Mouse (Mus musculus) hindbrain, embryonic 12.5 days (tissue): Measurements from ENCODE around the gene Gm7138. TPM values are rescaled to one million over a fixed set of nuclear protein-coding genes. Genes with fewer than 3 reads are reported as not detected.
"Not testable (repeated sequence)": the region's sequence is repeated elsewhere in the genome, so short reads cannot be mapped to it uniquely, and the experiment has no call there.

Experiments used
- ATAC-seq: fragments of 200-750 bp; cut with Nextera tagmentation; 2 replicates; pipeline ENCODE4 v1.8.0; 2017; ENCODE audit warnings: moderate TSS enrichment; ENCODE audit not compliant: low FRiP score
- H3K27ac ChIP-seq: fragments of 300-500 bp; sonication (generic); 2 replicates; pipeline ENCODE4 v1.5.1; 2016; ENCODE audit warnings: mild to moderate bottlenecking
- H3K27me3 ChIP-seq: fragments of 300-500 bp; sonication (generic); 2 replicates; pipeline ENCODE4 v1.6.1; 2016; ENCODE audit warnings: mild to moderate bottlenecking
- H3K36me3 ChIP-seq: fragments of 300-500 bp; sonication (generic); 2 replicates; pipeline ENCODE4 v1.6.1; 2016; ENCODE audit warnings: mild to moderate bottlenecking
- H3K4me1 ChIP-seq: fragments of 300-500 bp; sonication (generic); 2 replicates; pipeline ENCODE4 v1.6.1; 2016
- H3K4me2 ChIP-seq: fragments of 300-500 bp; sonication (generic); replicated peaks from 2 replicates; pipeline ENCODE4 v1.6.1; 2016; ENCODE audit warnings: mild to moderate bottlenecking
- H3K4me3 ChIP-seq: fragments of 300-500 bp; sonication (generic); 2 replicates; pipeline ENCODE4 v1.5.1; 2016; ENCODE audit warnings: mild to moderate bottlenecking
- H3K9ac ChIP-seq: fragments of 300-500 bp; sonication (generic); 2 replicates; pipeline ENCODE4 v1.6.1; 2016; ENCODE audit warnings: mild to moderate bottlenecking, moderate library complexity
- H3K9me3 ChIP-seq: fragments of 300-500 bp; sonication (generic); replicated peaks from 2 replicates; pipeline ENCODE4 v1.6.1; 2016; ENCODE audit warnings: mild to moderate bottlenecking
- WGBS: fragments of 180-500 bp; shearing (Covaris S2); methylation state at CpG from one replicate; pipeline ENCODE4 v1.1.7; 2016; 5-methylcytosine and 5-hydroxymethylcytosine counted together
- polyA plus RNA-seq: library from polyadenylated mRNA; unstranded; fragments of >200 nt; fragmentation: Nextera tagmentation; extraction: Ambion mirVana; gene quantifications from 2 replicates; pipeline ENCODE4 v1.2.1, GENCODE M21; 2016

Gene Gm7138
- not detected in 2 replicates for polyA plus RNA-seq

GRCm38 (mm10) chr10:77776844-77777243 is at the start of gene Gm7138:
TSS of gene Gm7138 (minus strand) at chr10:77776944.
- H3K27me3 ChIP-seq, ATAC-seq, H3K36me3 ChIP-seq, H3K27ac ChIP-seq, H3K9ac ChIP-seq, H3K4me2 ChIP-seq, H3K4me3 ChIP-seq, H3K4me1 ChIP-seq, H3K9me3 ChIP-seq: not testable (repeated sequence)
- 20% methylated on average over 1 of the region's 1 CpGs for WGBS

GRCm38 (mm10) chr10:77819203-77819602 is 42.5 kb upstream of the Gm7138 start:
- Histone ChIP-seq H3K4me2 (no peak overlapping the region), H3K9me3 (no peaks in the 10 kb centered on the region), H3K4me1 (no peaks in the 10 kb centered on the region), H3K27ac (no peak overlapping the region), H3K36me3 (no peaks in the 10 kb centered on the region), H3K27me3 (no peaks in the 10 kb centered on the region; the same call in 1 of the 2 replicates), H3K9ac (no peak overlapping the region), H3K4me3 (no peak overlapping the region)
- no peak for ATAC-seq
- 52% methylated on average over 4 of the region's 4 CpGs for WGBS

- Histone ChIP-seq H3K9me3 (no peaks in the 10 kb centered on the region), H3K36me3 (no peaks in the 10 kb centered on the region), H3K4me3 (no peak overlapping the region), H3K27me3 (no peaks in the 10 kb centered on the region; the same call in 1 of the 2 replicates), H3K4me1 (no peaks in the 10 kb centered on the region), H3K9ac (no peak overlapping the region), H3K27ac (no peak overlapping the region), H3K4me2 (no peak overlapping the region)
- 0 out of 2 replicates have a peak, but pooled peaks have one; percentile 35 for ATAC-seq
- WGBS = 96% methylated on average over 4 of the region's 4 CpGs
These were observed 41.8 kb upstream of the Gm7138 start for GRCm38 (mm10) chr10:77818523-77818922.

GRCm38 (mm10) chr10:77815514-77815913 is 38.8 kb upstream of the Gm7138 start:
- Histone ChIP-seq H3K9ac (no peak overlapping the region), H3K27ac (no peak overlapping the region)
- 40% methylated on average over 5 of the region's 5 CpGs for WGBS

GRCm38 (mm10) chr10:77814382-77814781 is 37.6 kb upstream of the Gm7138 start, which contains the start of gene Gm2696:
TSS of gene Gm2696 (plus strand) at chr10:77814682.
- H3K27ac ChIP-seq = no peak within 1 kb of the TSS

More at GRCm38 (mm10) chr10:77815514-77815913, 38.8 kb upstream of the Gm7138 start:
- H3K4me2 ChIP-seq = no peak overlapping the region
- no peak overlapping the region for H3K4me3 ChIP-seq
- no peaks in the 10 kb centered on the region for H3K4me1 ChIP-seq
- ATAC-seq = no peak
- no peaks in the 10 kb centered on the region for H3K9me3 ChIP-seq
- H3K27me3 ChIP-seq = no peaks in the 10 kb centered on the region; the same call in 1 of the 2 replicates
- no peaks in the 10 kb centered on the region for H3K36me3 ChIP-seq

GRCm38 (mm10) chr10:77811743-77812142 is 35.0 kb upstream of the Gm7138 start, which contains the start of gene Gm9507:
TSS of gene Gm9507 (minus strand) at chr10:77811843.
- no peaks in the 10 kb centered on the region for H3K4me1 ChIP-seq

More at GRCm38 (mm10) chr10:77814382-77814781, 37.6 kb upstream of the Gm7138 start, which contains the start of gene Gm2696:
- ATAC-seq = no peak
- Histone ChIP-seq H3K27me3 (no peaks in the 10 kb centered on the region; the same call in 1 of the 2 replicates), H3K36me3 (no peaks in the 10 kb centered on the region), H3K9me3 (no peaks in the 10 kb centered on the region), H3K4me3 (no peak within 1 kb of the TSS), H3K9ac (no peak within 1 kb of the TSS), H3K4me1 (no peaks in the 10 kb centered on the region), H3K4me2 (no peak within 1 kb of the TSS)
- WGBS = 49% methylated on average over 4 of the region's 4 CpGs

GRCm38 (mm10) chr10:77804095-77804494 is 27.4 kb upstream of the Gm7138 start:
- H3K27ac ChIP-seq = no peak overlapping the region
- no peak for ATAC-seq
- no peaks in the 10 kb centered on the region; the same call in 1 of the 2 replicates for H3K4me1 ChIP-seq
- no peaks in the 10 kb centered on the region for H3K9me3 ChIP-seq
- H3K36me3 ChIP-seq = no peaks in the 10 kb centered on the region
- H3K9ac ChIP-seq = no peak overlapping the region
- 80% methylated on average over 3 of the region's 3 CpGs for WGBS
- H3K4me3 ChIP-seq = no peak overlapping the region
- no peaks in the 10 kb centered on the region for H3K27me3 ChIP-seq
- no peak overlapping the region for H3K4me2 ChIP-seq

More at GRCm38 (mm10) chr10:77811743-77812142, 35.0 kb upstream of the Gm7138 start, which contains the start of gene Gm9507:
- Histone ChIP-seq H3K9ac (no peak within 1 kb of the TSS), H3K27ac (no peak within 1 kb of the TSS), H3K9me3 (no peaks in the 10 kb centered on the region), H3K27me3 (no peaks in the 10 kb centered on the region; the same call in 1 of the 2 replicates), H3K36me3 (no peaks in the 10 kb centered on the region), H3K4me3 (no peak within 1 kb of the TSS), H3K4me2 (no peak within 1 kb of the TSS)
- no peak for ATAC-seq
- WGBS = 79% methylated on average over 5 of the region's 5 CpGs

GRCm38 (mm10) chr10:77798921-77799508 is 22.3 kb upstream of the Gm7138 start, which contains the start of gene Gm19668:
TSS of gene Gm19668 (minus strand) at chr10:77799133.
- 57% methylated on average over 8 of the region's 8 CpGs for WGBS
- Histone ChIP-seq H3K4me1 (peaks cover 12% of the 10 kb centered on the region), H3K27me3 (no peaks in the 10 kb centered on the region), H3K4me2 (no peak within 1 kb of the TSS), H3K4me3 (no peak within 1 kb of the TSS), H3K9me3 (no peaks in the 10 kb centered on the region), H3K27ac (peak within 1 kb of the TSS; percentile 40; the same call in 1 of the 2 replicates), H3K36me3 (no peaks in the 10 kb centered on the region), H3K9ac (no peak within 1 kb of the TSS)
- ATAC-seq = no peak

GRCm38 (mm10) chr10:77798164-77798920 is 21.6 kb upstream of the Gm7138 start:
- 37% methylated on average over 3 of the region's 3 CpGs for WGBS
- Histone ChIP-seq H3K4me1 (peaks cover 14% of the 10 kb centered on the region), H3K27ac (peak overlapping the region; percentile 40; the same call in 1 of the 2 replicates)
- not testable (repeated sequence) for H3K9ac ChIP-seq, H3K9me3 ChIP-seq, ATAC-seq, H3K36me3 ChIP-seq, H3K27me3 ChIP-seq, H3K4me2 ChIP-seq, H3K4me3 ChIP-seq

GRCm38 (mm10) chr10:77797677-77798076 is 20.9 kb upstream of the Gm7138 start:
- Histone ChIP-seq H3K36me3 (no peaks in the 10 kb centered on the region), H3K9ac (no peak overlapping the region), H3K9me3 (no peaks in the 10 kb centered on the region), H3K27me3 (no peaks in the 10 kb centered on the region), H3K4me1 (peaks cover 14% of the 10 kb centered on the region), H3K4me2 (no peak overlapping the region), H3K27ac (no peak overlapping the region), H3K4me3 (no peak overlapping the region)
- no peak for ATAC-seq
- WGBS = 16% methylated on average over 3 of the region's 3 CpGs

- ATAC-seq = no peak
- no peak within 1 kb of the TSS for H3K27ac ChIP-seq
- 45% methylated on average over 2 of the region's 2 CpGs for WGBS
These were observed 18.2 kb upstream of the Gm7138 start, which contains the start of gene Gm9639 for GRCm38 (mm10) chr10:77794976-77795375. TSS of gene Gm9639 (minus strand) at chr10:77795076.

GRCm38 (mm10) chr10:77788621-77789020 is 11.9 kb upstream of the Gm7138 start:
- Histone ChIP-seq H3K4me3 (no peak overlapping the region), H3K4me1 (no peaks in the 10 kb centered on the region), H3K27ac (no peak overlapping the region), H3K4me2 (no peak overlapping the region), H3K27me3 (no peaks in the 10 kb centered on the region), H3K9ac (no peak overlapping the region), H3K9me3 (no peaks in the 10 kb centered on the region), H3K36me3 (no peaks in the 10 kb centered on the region)
- 81% methylated on average over 2 of the region's 2 CpGs for WGBS
- ATAC-seq = no peak

More at GRCm38 (mm10) chr10:77794976-77795375, 18.2 kb upstream of the Gm7138 start, which contains the start of gene Gm9639:
- H3K27me3 ChIP-seq = no peaks in the 10 kb centered on the region
- no peak within 1 kb of the TSS for H3K4me3 ChIP-seq
- H3K9me3 ChIP-seq = no peaks in the 10 kb centered on the region
- H3K36me3 ChIP-seq = no peaks in the 10 kb centered on the region
- H3K4me2 ChIP-seq = no peak within 1 kb of the TSS
- no peak within 1 kb of the TSS for H3K9ac ChIP-seq
- H3K4me1 ChIP-seq = peaks cover 14% of the 10 kb centered on the region
